Mouse (Mus musculus) spleen, adult 10 weeks (tissue): ENCODE measurements around the gene Sesn1. TPM values are rescaled to one million over a fixed set of nuclear protein-coding genes. Genes with fewer than 3 reads are reported as not detected.

Experiments
- polyA plus RNA-seq: library from polyadenylated mRNA; stranded (reverse); fragments of 350-450 nt; fragmentation: Illumina TruSeq; extraction: RNeasy Lipid Tissue Mini Kit (QIAGEN cat#74804); gene quantifications from one replicate; pipeline ENCODE4 v1.2.3, GENCODE M21; 2015; ENCODE audit warnings: low replicate concordance; ENCODE audit not compliant: insufficient read depth

Gene Sesn1
- 165 TPM for polyA plus RNA-seq

DNA sequence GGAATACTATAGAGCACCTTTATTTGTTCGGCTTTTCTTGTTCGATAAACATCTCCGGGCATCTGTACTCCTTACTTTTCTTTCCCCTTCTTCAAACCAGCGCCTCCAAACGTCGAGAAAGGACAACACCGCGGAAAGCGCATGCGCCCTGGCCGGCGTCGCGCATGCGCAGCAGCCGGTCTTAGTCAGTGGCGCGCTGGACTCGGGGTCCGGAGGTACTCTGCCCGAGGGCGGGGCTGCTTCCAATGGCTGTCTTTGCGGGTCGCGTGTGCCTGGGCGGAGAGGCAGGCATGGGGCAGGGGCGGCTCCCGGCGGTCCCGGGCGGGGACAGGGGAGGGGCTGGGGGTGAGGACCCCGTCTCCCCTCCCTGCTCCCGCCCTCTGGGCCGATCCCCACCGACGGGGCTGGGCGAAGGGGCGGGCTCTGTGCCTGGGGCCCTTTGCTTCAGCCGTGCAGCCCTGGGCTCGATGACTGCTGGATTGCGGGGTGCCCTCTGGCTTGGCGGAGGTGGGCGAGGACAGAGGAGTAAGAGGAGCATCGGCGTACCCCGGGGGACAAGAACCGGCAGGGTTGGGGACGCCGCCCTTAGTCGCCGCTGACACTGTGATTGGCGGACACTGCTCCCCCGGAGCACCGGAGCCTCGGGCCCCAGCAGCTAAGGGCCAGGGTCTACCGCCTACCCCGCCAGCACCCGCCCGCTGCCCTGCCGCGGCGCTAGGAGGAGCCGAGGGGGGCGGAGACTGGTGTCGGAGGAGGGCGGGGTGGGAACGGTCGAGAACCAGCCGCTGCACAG, at the start of gene Sesn1, which contains the start of gene Cep57l1:
Gene Sesn1, plus strand, starts transcription at position 165 of the 793 bp plus-strand sequence.
Gene Cep57l1, minus strand, starts transcription at position 101 of the 793 bp plus-strand sequence.

Other genes with a start within 250 kb of the Sesn1 start
- 1.8 TPM for gene Ccdc162, start 93.3 kb upstream of the Sesn1 start, polyA plus RNA-seq
- 18.8 TPM for gene Cep57l1, start 64 bp upstream of the Sesn1 start, polyA plus RNA-seq
- 0.69 TPM for gene Armc2, start 208.5 kb downstream of the Sesn1 start, polyA plus RNA-seq